Comparison of ENCODE assay signal across 8 mouse cellular contexts in genomic region chr4:155042606-155043288, GRCm38 (mm10). TPM values are rescaled to one million over a fixed set of nuclear protein-coding genes. Genes with fewer than 3 reads are reported as not detected.
A peak's percentile ranks its signal among the peaks of the same experiment; 100 is the strongest.
DNase-seq lines count a peak whose midpoint lies in the region; ATAC-seq and TF ChIP-seq lines count a peak whose summit lies in the region.

No protein-coding gene starts in this region.

- H3K27ac ChIP-seq in liver, embryonic 12.5 days: no peak overlapping the region
- no peak overlapping the region for H3K27ac ChIP-seq in intestine, embryonic 14.5 days (ENCODE audit: low read depth)
- no peak overlapping the region for H3K27ac ChIP-seq in thymus, adult 2 months (ENCODE audit: control insufficient read depth, insufficient read depth, low read length)

- H3K9ac ChIP-seq in liver, embryonic 12.5 days: no peak overlapping the region
- H3K9ac ChIP-seq in intestine, embryonic 14.5 days (ENCODE audit: low read length): no peak overlapping the region

- peaks cover 85% of the 10 kb centered on the region for H3K27me3 ChIP-seq in liver, embryonic 12.5 days (replicated peaks)
- peaks cover 44% of the 10 kb centered on the region for H3K27me3 ChIP-seq in intestine, embryonic 14.5 days (replicated peaks; ENCODE audit: control insufficient read depth, insufficient read depth, low read length)
- peaks cover 4% of the 10 kb centered on the region; the same call in 1 of the 2 replicates for H3K27me3 ChIP-seq in thymus, adult 2 months (ENCODE audit: control insufficient read depth, insufficient read depth, low read length)

- no peaks in the 10 kb centered on the region for H3K4me1 ChIP-seq in liver, embryonic 12.5 days
- H3K4me1 ChIP-seq in intestine, embryonic 14.5 days (replicated peaks; ENCODE audit: control insufficient read depth, insufficient read depth, low read length): no peaks in the 10 kb centered on the region
- no peaks in the 10 kb centered on the region for H3K4me1 ChIP-seq in thymus, adult 2 months (replicated peaks; ENCODE audit: control insufficient read depth, insufficient read depth, low read length)

- H3K36me3 ChIP-seq in liver, embryonic 12.5 days: no peaks in the 10 kb centered on the region
- no peaks in the 10 kb centered on the region for H3K36me3 ChIP-seq in intestine, embryonic 14.5 days (ENCODE audit: control insufficient read depth, insufficient read depth, low read length)
- H3K36me3 ChIP-seq in thymus, adult 2 months (ENCODE audit: control insufficient read depth, insufficient read depth, low read length): no peaks in the 10 kb centered on the region

- peak overlapping the region; percentile 24; the same call in 1 of the 2 replicates for H3K4me3 ChIP-seq in liver, embryonic 12.5 days
- peak overlapping the region; percentile 22 for H3K4me3 ChIP-seq in intestine, embryonic 14.5 days (ENCODE audit: low read depth, low read length)
- H3K4me3 ChIP-seq in thymus, adult 2 months (ENCODE audit: control insufficient read depth, insufficient read depth, low read length): no peak overlapping the region

- H3K4me2 ChIP-seq in liver, embryonic 12.5 days: peak overlapping the region; percentile 53
- H3K4me2 ChIP-seq in intestine, embryonic 14.5 days (ENCODE audit: low read length): peak overlapping the region; percentile 51

- WGBS in liver, embryonic 12.5 days (ENCODE audit: insufficient replicate concordance): 5% methylated on average over 64 of the region's 65 CpGs
- WGBS in intestine, embryonic 14.5 days: 6% methylated on average over 40 of the region's 65 CpGs
- WGBS in thymus, adult 2 months: 6% methylated on average over 65 of the region's 65 CpGs

- no peak for TF ChIP-seq CTCF in thymus, adult 2 months (IDR thresholded peaks at IDR 0.05; ENCODE audit: borderline replicate concordance, control insufficient read depth, extremely low read depth, insufficient read depth, low read length, poor library complexity)

- TF ChIP-seq POLR2A in thymus, adult 2 months (IDR thresholded peaks at IDR 0.05; ENCODE audit: control insufficient read depth, extremely low read depth, insufficient read depth, low read length, poor library complexity): no peak

- peak; percentile 15; the same call in 1 of the 2 replicates for ATAC-seq in cerebellum, adult (ENCODE audit: insufficient number of reproducible peaks, low FRiP score, low TSS enrichment)
- no peak for ATAC-seq in liver, embryonic 12.5 days
- no peak for ATAC-seq in intestine, embryonic 14.5 days (replicated peaks; ENCODE audit: low FRiP score, low TSS enrichment, low read depth)

- no peaks in the 10 kb centered on the region for H3K9me3 ChIP-seq in liver, embryonic 12.5 days (replicated peaks)
- no peaks in the 10 kb centered on the region for H3K9me3 ChIP-seq in intestine, embryonic 14.5 days (ENCODE audit: control insufficient read depth, low read length)

- no peak for DNase-seq in cerebellum, postnatal 4 days (ENCODE audit: low spot score in 2 of 2)
- DNase-seq in liver: no peak
- no peak for DNase-seq in intestine, embryonic 14.5 days (ENCODE audit: low spot score)
- DNase-seq in right cerebral cortex, postnatal 10 days (ENCODE audit: low spot score in 2 of 2): peak; percentile 50 to 61
- DNase-seq in thymus, adult 2 months: no peak
- DNase-seq in left cerebral cortex, adult 11 months (ENCODE audit: low spot score): no peak

RNA-seq across cellular contexts. Expression of gene Plch2, which starts 13.8 kb away (rescaled TPM):
- polyA plus RNA-seq in liver, embryonic 12.5 days (2016; fragmentation: Nextera tagmentation; extraction: Ambion mirVana): 0.24 TPM in 1 of 2 replicates, not detected in the other
- 12.8 and 13.3 TPM in 2 replicates for polyA plus RNA-seq in intestine, embryonic 14.5 days (2014; fragmentation: Nextera tagmentation; extraction: Ambion mirVana)
- 7.6 and 10.0 TPM in 2 replicates for polyA plus RNA-seq in thymus, adult 2 months (2012; rRNA removed)

RNA-seq across cellular contexts. Expression of gene Pex10, which starts 24.1 kb away (rescaled TPM):
- 10.3 TPM in 2 replicates for polyA plus RNA-seq in liver, embryonic 12.5 days (2016; fragmentation: Nextera tagmentation; extraction: Ambion mirVana)
- 6.5 and 8.9 TPM in 2 replicates for polyA plus RNA-seq in intestine, embryonic 14.5 days (2014; fragmentation: Nextera tagmentation; extraction: Ambion mirVana)
- 32.8 and 38.0 TPM in 2 replicates for polyA plus RNA-seq in thymus, adult 2 months (2012; rRNA removed)

RNA-seq across cellular contexts. Expression of gene Rer1, which starts 43.4 kb away (rescaled TPM):
- 107 and 109 TPM in 2 replicates for polyA plus RNA-seq in liver, embryonic 12.5 days (2016; fragmentation: Nextera tagmentation; extraction: Ambion mirVana)
- polyA plus RNA-seq in intestine, embryonic 14.5 days (2014; fragmentation: Nextera tagmentation; extraction: Ambion mirVana): 188 and 191 TPM in 2 replicates
- polyA plus RNA-seq in thymus, adult 2 months (2012; rRNA removed): 107 and 111 TPM in 2 replicates

RNA-seq across cellular contexts. Expression of gene Morn1, which starts 43.6 kb away (rescaled TPM):
- 2.0 and 2.1 TPM in 2 replicates for polyA plus RNA-seq in liver, embryonic 12.5 days (2016; fragmentation: Nextera tagmentation; extraction: Ambion mirVana)
- polyA plus RNA-seq in intestine, embryonic 14.5 days (2014; fragmentation: Nextera tagmentation; extraction: Ambion mirVana): 3.8 and 5.5 TPM in 2 replicates
- polyA plus RNA-seq in thymus, adult 2 months (2012; rRNA removed): 3.8 and 5.0 TPM in 2 replicates

Comparison
In these comparisons a context has a peak if more than half of its experiments do, and no peak if none do; other contexts are left out.
1. DNase-seq: peak in right cerebral cortex, postnatal 10 days (2 of 2); none in cerebellum, postnatal 4 days (0 of 2), liver (single experiment), intestine, embryonic 14.5 days (single experiment), thymus, adult 2 months (single experiment) and left cerebral cortex, adult 11 months (single experiment).